Mouse (Mus musculus): Measurements from ENCODE around the gene Brf1.

- TF ChIP-seq POLR2A (IDR thresholded peaks at IDR 0.05; ENCODE audit: control insufficient read depth, low read depth, low read length): no peak
- no peak for TF ChIP-seq CTCF (IDR thresholded peaks at IDR 0.05; ENCODE audit: control insufficient read depth, insufficient read depth, insufficient replicate concordance, low read depth, low read length)
Observed at GRCm38 (mm10) chr12:112938366-112938765, 62.1 kb downstream of the Brf1 start.
